Mouse (Mus musculus): ENCODE data around the gene Clic4.

The Clic4 gene

GRCm38 (mm10) chr4:135258521-135258920 is 14.1 kb downstream of the Clic4 start:
- no peak for DNase-seq (ENCODE audit: low read depth, low spot score)

- DNase-seq (ENCODE audit: low read depth, low spot score), result no peak
Observed at GRCm38 (mm10) chr4:135257881-135258476, 14.6 kb downstream of the Clic4 start.

GRCm38 (mm10) chr4:135256536-135257450 is 15.8 kb downstream of the Clic4 start:
- no peak for DNase-seq (ENCODE audit: low read depth, low spot score)

- DNase-seq (ENCODE audit: low read depth, low spot score), result no peak
Observed at GRCm38 (mm10) chr4:135254770-135255169, 17.8 kb downstream of the Clic4 start.

GRCm38 (mm10) chr4:135254321-135254720 is 18.3 kb downstream of the Clic4 start:
- no peak for DNase-seq (ENCODE audit: low read depth, low spot score)

- DNase-seq (ENCODE audit: low read depth, low spot score), result no peak
Observed at GRCm38 (mm10) chr4:135253239-135254039, 19.2 kb downstream of the Clic4 start.

- DNase-seq (ENCODE audit: low read depth, low spot score), result no peak
Observed at GRCm38 (mm10) chr4:135251801-135252200, 20.8 kb downstream of the Clic4 start.

- DNase-seq (ENCODE audit: low read depth, low spot score), result peak; percentile 84
Observed at GRCm38 (mm10) chr4:135248250-135249018, 24.2 kb downstream of the Clic4 start.

GRCm38 (mm10) chr4:135246866-135247756 is 25.5 kb downstream of the Clic4 start:
- DNase-seq (ENCODE audit: low read depth, low spot score), result no peak

GRCm38 (mm10) chr4:135246444-135246843 is 26.2 kb downstream of the Clic4 start:
- no peak for DNase-seq (ENCODE audit: low read depth, low spot score)

- DNase-seq (ENCODE audit: low read depth, low spot score), result no peak
Observed at GRCm38 (mm10) chr4:135245841-135246240, 26.8 kb downstream of the Clic4 start.

GRCm38 (mm10) chr4:135244335-135244734 is 28.3 kb downstream of the Clic4 start:
- DNase-seq (ENCODE audit: low read depth, low spot score), result peak; percentile 32

- DNase-seq (ENCODE audit: low read depth, low spot score), result no peak
Observed at GRCm38 (mm10) chr4:135242913-135243541, 29.6 kb downstream of the Clic4 start.

- no peak for DNase-seq (ENCODE audit: low read depth, low spot score)
Observed at GRCm38 (mm10) chr4:135242383-135242782, 30.2 kb downstream of the Clic4 start.

GRCm38 (mm10) chr4:135241669-135242068 is 30.9 kb downstream of the Clic4 start:
- peak; percentile 16 for DNase-seq (ENCODE audit: low read depth, low spot score)

GRCm38 (mm10) chr4:135241106-135241505 is 31.5 kb downstream of the Clic4 start:
- no peak for DNase-seq (ENCODE audit: low read depth, low spot score)

- DNase-seq (ENCODE audit: low read depth, low spot score), result peak; percentile 54
Observed at GRCm38 (mm10) chr4:135240329-135240728, 32.3 kb downstream of the Clic4 start.

GRCm38 (mm10) chr4:135238706-135239510 is 33.7 kb downstream of the Clic4 start:
- no peak for DNase-seq (ENCODE audit: low read depth, low spot score)

- DNase-seq (ENCODE audit: low read depth, low spot score), result no peak
Observed at GRCm38 (mm10) chr4:135236658-135237057, 36.0 kb downstream of the Clic4 start.
